18 mouse cellular contexts compared by ENCODE assay signal in genomic region chr17:71445191-71445590, GRCm38 (mm10).
"Had no signal": no experiment of that assay in that cellular context is flagged by ENCODE, and none has a peak within 500 bp of the region (broad histone marks: within the 10 kb centered on the region; RNA-seq: fewer than 3 reads in every experiment).

No protein-coding gene starts in this region.

- H3K4me3 ChIP-seq: left cerebral cortex, adult 2 months; liver, embryonic 13.5 days; midbrain, embryonic 10.5 days; neural tube, embryonic 12.5 days; neural tube, embryonic 15.5 days had no signal

- H3K9ac ChIP-seq: liver, embryonic 13.5 days; neural tube, embryonic 12.5 days; neural tube, embryonic 15.5 days had no signal

- H3K27ac ChIP-seq: kidney, postnatal 0 days; liver, embryonic 13.5 days; midbrain, embryonic 10.5 days; neural tube, embryonic 12.5 days; neural tube, embryonic 15.5 days had no signal

- H3K4me2 ChIP-seq: liver, embryonic 13.5 days; neural tube, embryonic 12.5 days; neural tube, embryonic 15.5 days had no signal

- H3K9me3 ChIP-seq: liver, embryonic 13.5 days; midbrain, embryonic 10.5 days; neural tube, embryonic 12.5 days; neural tube, embryonic 15.5 days had no signal

- DNase-seq: kidney, adult 2 months; kidney, postnatal 36 days; layer of hippocampus, postnatal 36 days; liver, embryonic 13.5 days; lung, adult 2 months; lung, postnatal 14 days; lung, postnatal 4 days; midbrain, embryonic 14.5 days; retina, postnatal 1 day; right cerebral cortex, postnatal 25 days; spleen, adult 18-20 months; thymus, adult 18-20 months; thymus, postnatal 36 days had no signal

- H3K27me3 ChIP-seq: liver, embryonic 13.5 days; neural tube, embryonic 12.5 days; neural tube, embryonic 15.5 days had no signal

- H3K4me1 ChIP-seq: liver, embryonic 13.5 days; midbrain, embryonic 10.5 days; neural tube, embryonic 12.5 days; neural tube, embryonic 15.5 days had no signal
